Mouse (Mus musculus) B cell, adult 67 days (primary cell): Measurements from ENCODE around the gene Slc12a4. TPM values are rescaled to one million over a fixed set of nuclear protein-coding genes. Genes with fewer than 3 reads are reported as not detected.

ENCODE experiments used
- total RNA-seq, 2 experiments: library from RNA; stranded (reverse); gene quantifications; 4 replicates each; pipeline ENCODE4 v1.2.4; 2023

The Slc12a4 gene
- total RNA-seq, result 10 to 100 TPM; 13.7 to 16.2 TPM

GRCm38 (mm10) chr8:105965905-105966341 is at the start of gene Slc12a4:
Slc12a4 (minus strand) TSS chr8:105966097.

DNA sequence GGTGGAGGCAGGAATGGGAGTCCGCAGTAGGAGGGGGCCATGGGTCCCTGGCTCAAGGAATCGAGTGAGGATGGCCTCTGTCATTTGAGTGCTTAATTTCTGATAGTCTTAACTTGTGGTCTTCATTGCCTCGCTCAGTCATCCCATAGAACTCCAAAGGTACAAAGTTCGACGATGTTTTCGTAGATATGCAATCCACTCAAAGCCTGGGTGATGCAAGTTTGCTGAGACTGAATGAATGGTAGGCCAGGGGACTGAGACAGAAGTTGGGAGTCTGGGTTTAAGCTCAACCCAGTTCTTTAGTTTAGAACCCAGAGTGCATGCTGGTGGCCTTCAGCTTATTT is 45.7 kb upstream of the Slc12a4 start, which contains the start of gene Ddx28:
Gene Ddx28 (minus strand): TSS at position 240 of the 344 bp plus-strand sequence.

GRCm38 (mm10) chr8:106005875-106006274 is 40.0 kb upstream of the Slc12a4 start, which contains the start of gene Dpep2nb:
Dpep2nb (minus strand) TSS chr8:106005975.

DNA sequence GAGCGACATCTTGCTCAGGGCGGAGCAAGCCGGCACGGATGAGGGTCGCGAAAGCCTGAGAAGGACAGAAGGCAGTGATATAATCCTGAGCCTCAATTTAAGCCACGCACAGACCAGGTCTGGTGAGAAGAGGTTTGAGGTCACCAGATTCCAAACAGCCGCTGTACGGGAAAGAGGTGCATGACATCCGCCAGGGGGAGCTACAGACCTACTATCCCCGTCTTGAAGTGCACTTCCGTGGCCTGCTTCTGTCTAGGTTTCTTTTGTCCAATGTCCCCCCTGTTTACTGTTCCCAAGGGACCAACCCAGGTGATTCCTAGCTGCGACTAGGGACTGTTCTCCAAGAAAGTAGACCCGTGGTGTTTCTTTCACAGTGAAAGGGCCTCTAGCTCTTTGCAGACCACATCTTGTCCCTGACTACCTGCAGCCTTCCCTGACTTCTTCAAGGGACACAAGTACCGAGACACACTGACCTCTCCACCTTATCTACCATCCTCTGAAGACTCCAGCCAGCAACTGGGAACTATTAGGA is 25.0 kb upstream of the Slc12a4 start, which contains the start of gene Dus2:
Gene Dus2 (plus strand): TSS at position 482 of the 532 bp plus-strand sequence.

GRCm38 (mm10) chr8:105979325-105979724 is 13.4 kb upstream of the Slc12a4 start, which contains the start of gene Dpep3:
Dpep3 (minus strand) TSS chr8:105979429.

GRCm38 (mm10) chr8:105943321-105943739 is 22.6 kb downstream of the Slc12a4 start, which contains the start of gene Lcat:
Lcat (minus strand) TSS chr8:105943382.

GRCm38 (mm10) chr8:105938306-105938669 is 27.6 kb downstream of the Slc12a4 start, which contains the start of gene Psmb10:
Psmb10 (minus strand) TSS chr8:105938444.

GRCm38 (mm10) chr8:105933762-105934161 is 32.1 kb downstream of the Slc12a4 start, which contains the start of gene Ctrl:
Ctrl (minus strand) TSS chr8:105933862.

GRCm38 (mm10) chr8:105900180-105900940 is 65.5 kb downstream of the Slc12a4 start, which contains the start of gene Pskh1:
Pskh1 (plus strand) TSS chr8:105900441.

Other genes starting within 250 kb of the Slc12a4 start
- 1 to 10 TPM; 4.1 to 6.5 TPM for gene Gfod2, start 207.4 kb downstream of the Slc12a4 start, total RNA-seq
- gene Ranbp10, start 138.7 kb downstream of the Slc12a4 start, total RNA-seq, result 10 to 100 TPM; 36.8 to 38.6 TPM
- 1 to 10 TPM; 1.4 to 1.6 TPM for gene Tsnaxip1, start 138.4 kb downstream of the Slc12a4 start, total RNA-seq
- gene Cenpt, start 112.8 kb downstream of the Slc12a4 start, total RNA-seq, result 10 to 100 TPM; 17.6 to 18.1 TPM
- 10 to 100 TPM; 17.1 to 19.7 TPM for gene Thap11, start 111.0 kb downstream of the Slc12a4 start, total RNA-seq
- gene Nutf2, start 105.5 kb downstream of the Slc12a4 start, total RNA-seq, result 10 to 100 TPM; 17.1 to 31.8 TPM
- 10 to 100 TPM; 75.9 to 79.6 TPM for gene Edc4, start 85.2 kb downstream of the Slc12a4 start, total RNA-seq
- 1 to 10 TPM in 1 of 2 experiments, not detected in 1; 1.3 TPM for gene Nrn1l, start 72.5 kb downstream of the Slc12a4 start, total RNA-seq
- gene Pskh1, start 65.7 kb downstream of the Slc12a4 start, total RNA-seq, result 10 to 100 TPM; 22.5 to 30.1 TPM
- 1 to 10 TPM; 2.0 to 3.5 TPM for gene Ctrl, start 32.2 kb downstream of the Slc12a4 start, total RNA-seq
- gene Psmb10, start 27.7 kb downstream of the Slc12a4 start, total RNA-seq, result 100 to 1,000 TPM; 141 to 157 TPM
- under 1 TPM in 1 of 2 experiments, not detected in 1; 0.67 TPM for gene Lcat, start 22.7 kb downstream of the Slc12a4 start, total RNA-seq
- not detected for gene Dpep3, start 13.3 kb upstream of the Slc12a4 start, total RNA-seq
- gene Dus2, start 25.2 kb upstream of the Slc12a4 start, total RNA-seq, result 10 to 100 TPM; 29.8 to 31.5 TPM
- gene Dpep2nb, start 39.9 kb upstream of the Slc12a4 start, total RNA-seq, result not detected
- gene Ddx28, start 45.8 kb upstream of the Slc12a4 start, total RNA-seq, result 10 to 100 TPM in 1 of 2 experiments, 1 to 10 TPM in 1; 8.0 to 10.7 TPM
- gene Nfatc3, start 92.7 kb upstream of the Slc12a4 start, total RNA-seq, result 100 to 1,000 TPM; 207 to 214 TPM
- not detected for gene Esrp2, start 170.9 kb upstream of the Slc12a4 start, total RNA-seq
- gene Pla2g15, start 184.3 kb upstream of the Slc12a4 start, total RNA-seq, result 10 to 100 TPM in 1 of 2 experiments, 1 to 10 TPM in 1; 9.8 to 12.9 TPM
- 10 to 100 TPM; 32.5 to 38.9 TPM for gene Slc7a6, start 202.8 kb upstream of the Slc12a4 start, total RNA-seq
- 10 to 100 TPM; 69.9 to 85.8 TPM for gene Slc7a6os, start 244.8 kb upstream of the Slc12a4 start, total RNA-seq
- 10 to 100 TPM; 33.1 to 44.6 TPM for gene Prmt7, start 244.8 kb upstream of the Slc12a4 start, total RNA-seq